Mouse (Mus musculus) left cerebral cortex, postnatal 25 days (tissue): Measurements from ENCODE around the gene Slc47a1. TPM values are rescaled to one million over a fixed set of nuclear protein-coding genes. Genes with fewer than 3 reads are reported as not detected.
"Not testable (repeated sequence)": the region's sequence is repeated elsewhere in the genome, so short reads cannot be mapped to it uniquely, and the experiment has no call there.

Experiments used
- DNase-seq, 2 experiments: peaks; one replicate each; pipeline ENCODE4 v3.0.0; 2022; ENCODE audit warnings: low spot score in 2 of 2, mixed read lengths in 1 of 2
- intact Hi-C: fragments of 180-260 bp; cut with DNase I; formaldehyde crosslinking; loops from one replicate; pipeline ENCODE4 v1.15.1; 2025
- total RNA-seq, 2 experiments: library from RNA; stranded (reverse); gene quantifications; 2 replicates each; pipeline ENCODE4 v1.2.3; 2021

The Slc47a1 gene
- total RNA-seq, 2 experiments from 2014 or later, result 1.7 to 2.6 TPM

DNA sequence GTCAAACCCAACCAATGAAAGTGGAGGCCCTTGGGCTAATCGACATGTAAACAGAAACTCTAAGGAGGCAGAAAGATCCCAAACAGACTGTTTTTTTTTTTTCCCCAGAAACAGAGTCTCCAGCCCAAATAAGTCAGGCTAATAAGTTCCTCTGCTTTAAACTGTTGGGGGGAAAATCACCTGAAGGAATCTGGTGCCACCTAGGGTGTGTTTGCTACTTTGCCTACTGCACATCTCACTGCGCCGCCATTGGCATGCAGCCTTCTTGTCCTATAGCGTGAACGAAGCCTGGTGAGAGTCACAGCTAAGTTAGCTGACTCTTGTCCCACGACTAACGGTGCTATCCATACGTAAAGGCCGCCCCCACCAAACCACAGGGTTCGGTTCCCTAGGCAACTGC is 40.6 kb downstream of the Slc47a1 start:
- DNase-seq, result no peak
- intact Hi-C loops, result no loop called here

DNA sequence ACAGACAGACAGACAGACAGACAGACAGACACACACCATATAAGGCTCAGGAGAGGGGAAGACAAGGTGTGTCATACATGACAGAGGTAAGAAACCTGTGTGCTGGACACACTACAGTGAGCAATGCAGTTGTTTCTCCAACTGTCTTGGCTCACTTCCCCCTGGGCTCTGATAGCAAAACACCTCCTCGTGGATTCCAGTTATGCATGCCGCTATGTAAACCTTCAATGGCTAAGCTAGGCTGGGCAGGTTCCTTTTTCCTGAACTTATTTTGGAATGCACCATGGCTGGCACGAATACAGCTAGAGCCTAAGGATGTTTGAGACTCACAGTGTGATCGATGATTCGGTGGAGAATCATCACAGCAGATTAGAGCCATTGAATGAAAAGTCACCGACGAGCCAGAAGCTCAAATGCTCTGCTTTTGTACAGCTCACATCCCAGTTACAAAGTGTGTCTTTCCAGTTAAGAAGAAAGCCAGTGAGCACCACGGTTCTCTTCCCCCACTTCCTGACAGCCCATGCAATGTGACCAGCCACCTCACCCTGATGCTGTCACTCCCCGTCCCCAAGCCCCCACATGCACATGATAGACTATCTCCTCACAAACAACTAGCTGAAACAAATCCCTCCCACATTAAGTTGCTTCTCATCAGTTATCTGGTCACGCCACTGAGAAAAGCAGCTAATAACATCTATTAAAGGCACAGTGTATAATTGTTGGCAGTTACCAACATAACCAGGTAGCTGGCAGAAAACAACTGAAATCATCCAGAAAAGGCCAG is 57.0 kb downstream of the Slc47a1 start:
- intact Hi-C loops, result no loop called here
- no peak for DNase-seq

DNA sequence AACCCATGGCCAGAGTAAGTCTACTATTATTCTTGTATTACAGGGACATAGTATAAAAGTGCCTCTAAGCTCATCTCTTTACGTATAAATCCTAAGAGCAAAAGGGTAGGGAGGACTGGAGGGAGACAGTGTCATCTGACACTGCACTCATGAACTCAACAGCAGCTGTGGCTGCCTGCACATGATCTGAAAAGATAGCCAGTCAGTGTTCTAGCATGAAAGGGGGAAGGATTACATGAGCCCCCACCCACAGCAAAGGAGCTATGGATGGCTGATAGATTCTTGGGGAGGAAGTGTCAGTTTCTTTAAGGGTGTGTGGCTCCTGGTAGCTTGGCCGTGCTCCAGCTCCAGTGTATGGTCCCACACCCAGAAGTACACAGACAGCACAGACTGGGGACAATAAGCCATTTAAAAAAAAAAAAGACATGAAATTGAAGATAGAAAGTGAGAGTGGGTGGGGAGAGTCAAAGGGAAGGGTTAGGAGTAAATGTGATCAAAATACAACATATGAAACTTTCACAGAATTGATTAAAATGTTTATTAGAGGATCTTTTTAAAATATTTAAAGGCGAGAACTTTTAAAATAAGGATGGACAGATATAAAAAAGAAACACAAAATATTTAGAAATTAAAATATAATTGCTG is 58.1 kb downstream of the Slc47a1 start:
- intact Hi-C loops, result no loop called here
- no peak for DNase-seq

DNA sequence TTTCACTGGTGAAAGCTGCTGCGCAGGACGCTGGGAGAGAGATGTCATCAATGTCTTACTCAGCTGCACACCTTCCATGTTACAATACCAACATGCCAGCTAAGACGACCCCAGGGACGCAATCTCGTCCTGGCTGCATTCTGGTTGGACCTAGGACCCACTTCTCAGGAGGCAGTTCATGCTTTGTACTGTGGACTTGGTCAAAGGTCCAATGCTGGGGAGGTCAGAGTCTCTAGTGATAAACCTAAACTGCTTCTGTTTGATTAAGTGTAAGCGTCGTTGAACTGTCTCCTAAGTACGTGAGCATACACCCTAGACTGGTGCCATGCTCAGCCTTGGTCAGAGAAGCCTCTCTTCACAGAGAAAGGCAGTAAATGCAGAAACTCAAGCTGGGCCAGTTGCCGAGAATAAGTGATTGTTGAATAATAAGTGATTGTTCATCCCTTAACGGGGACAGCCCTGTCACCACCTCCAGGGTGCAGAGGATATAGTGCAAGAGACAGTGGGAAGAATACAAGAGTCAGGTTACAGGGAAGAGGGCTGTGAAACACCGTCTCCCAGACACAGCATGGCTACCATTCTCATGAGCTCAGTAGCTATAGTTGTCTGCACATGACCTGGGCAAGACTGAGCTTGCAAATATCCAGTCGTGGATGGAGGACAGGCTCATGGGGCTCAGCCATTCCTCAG is 58.8 kb downstream of the Slc47a1 start:
- intact Hi-C loops, result no loop called here
- DNase-seq, result no peak

DNA sequence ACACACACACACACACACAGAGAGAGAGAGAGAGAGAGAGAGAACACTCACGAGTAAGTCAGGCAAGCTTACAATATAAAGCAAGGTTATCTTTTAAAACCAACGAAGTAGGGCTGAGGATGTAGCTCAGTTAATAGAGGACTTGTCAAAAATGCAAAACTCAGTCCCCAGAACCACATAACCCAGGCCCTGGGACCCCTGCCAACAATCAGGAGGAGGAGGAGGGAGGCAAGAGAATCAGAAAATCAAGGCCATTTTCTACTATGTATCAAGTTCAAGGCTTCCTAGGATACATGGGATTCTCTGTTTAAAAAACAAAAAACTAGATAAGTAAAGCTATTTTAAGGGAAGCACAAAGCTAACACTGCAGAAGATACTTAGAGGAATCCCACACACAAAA is 61.3 kb downstream of the Slc47a1 start:
- DNase-seq, result no peak
- intact Hi-C loops, result no loop called here

DNA sequence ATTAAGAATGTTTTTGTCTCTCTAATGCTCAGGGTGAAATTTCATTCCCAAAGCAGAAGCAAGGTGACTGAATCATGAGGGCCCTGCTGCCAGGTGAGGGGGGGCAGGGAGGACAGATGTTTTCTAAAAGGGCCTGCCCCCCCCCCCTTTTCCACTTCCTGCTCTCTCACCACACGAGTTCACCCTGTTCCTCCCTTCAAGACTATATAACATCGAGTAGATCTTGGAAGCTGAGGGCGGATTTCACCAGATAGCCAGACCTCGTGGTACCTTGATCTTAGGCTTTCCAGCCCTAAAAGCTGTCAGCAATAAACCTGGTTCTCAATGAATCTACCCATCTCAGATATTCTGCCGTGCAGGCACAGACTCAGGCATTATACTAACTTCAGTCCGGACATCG is 67.8 kb downstream of the Slc47a1 start:
- no peak for DNase-seq
- intact Hi-C loops, result no loop called here

DNA sequence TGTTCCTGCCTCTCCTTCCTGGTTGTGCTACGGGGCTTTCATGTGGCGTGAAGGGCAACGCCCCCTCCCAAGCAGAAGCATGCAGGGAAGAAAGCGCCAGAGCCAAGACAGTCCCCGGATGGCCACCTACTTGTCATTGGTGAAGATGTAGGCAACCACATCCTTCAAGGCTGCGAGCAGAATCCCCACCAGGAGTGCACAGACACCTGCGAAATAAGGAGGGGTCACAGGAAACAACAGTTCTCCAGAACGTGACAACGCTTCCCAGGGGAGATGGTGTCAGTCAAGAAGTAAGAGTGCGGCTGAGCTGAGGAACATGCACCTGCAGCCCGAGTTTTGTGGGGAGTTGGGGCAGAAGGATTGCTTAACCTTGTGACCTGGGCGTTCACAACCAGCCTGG is 68.3 kb downstream of the Slc47a1 start:
- no peak for DNase-seq
- intact Hi-C loops, result no loop called here

DNA sequence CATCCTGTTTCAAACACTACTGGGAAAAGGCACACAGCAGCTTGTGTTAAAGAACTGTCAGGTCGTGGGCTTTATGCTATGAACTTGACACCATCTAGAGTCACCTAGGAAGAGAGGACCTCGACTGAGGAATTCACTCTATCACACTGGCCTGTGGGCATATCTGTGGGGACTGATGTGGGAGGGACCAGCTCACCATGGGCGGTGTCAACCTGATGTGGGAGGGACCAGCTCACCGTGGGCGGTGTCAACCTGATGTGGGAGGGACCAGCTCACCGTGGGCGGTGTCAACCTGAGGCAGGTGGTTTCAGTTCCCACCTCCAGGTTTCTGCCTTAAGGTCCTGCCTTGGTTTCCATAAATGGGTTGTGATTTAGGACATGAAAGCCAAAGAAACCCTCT is 70.3 kb downstream of the Slc47a1 start:
- intact Hi-C loops, result no loop called here
- no peak for DNase-seq

DNA sequence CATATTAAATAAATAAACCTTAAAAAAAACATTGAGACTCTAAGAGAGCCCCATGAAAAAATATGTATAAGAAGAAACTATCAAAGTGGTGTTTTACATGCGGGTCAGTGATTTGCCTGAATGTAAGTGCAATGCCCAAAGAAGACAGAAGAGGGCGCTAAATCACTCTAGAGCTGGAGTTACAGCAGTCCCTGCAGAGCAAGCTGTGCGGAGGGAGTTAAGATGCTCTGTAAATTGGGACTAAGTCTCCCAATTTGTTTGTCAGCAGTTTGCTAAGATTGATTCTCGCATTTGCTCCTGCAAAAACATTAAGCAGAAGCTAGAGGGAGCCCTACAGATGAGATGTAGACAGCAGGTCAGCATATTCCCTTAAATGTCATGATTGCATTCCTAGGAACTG is 72.8 kb downstream of the Slc47a1 start:
- DNase-seq, result peak in 1 of 2 experiments; percentile 19
- intact Hi-C loops, result no loop called here

DNA sequence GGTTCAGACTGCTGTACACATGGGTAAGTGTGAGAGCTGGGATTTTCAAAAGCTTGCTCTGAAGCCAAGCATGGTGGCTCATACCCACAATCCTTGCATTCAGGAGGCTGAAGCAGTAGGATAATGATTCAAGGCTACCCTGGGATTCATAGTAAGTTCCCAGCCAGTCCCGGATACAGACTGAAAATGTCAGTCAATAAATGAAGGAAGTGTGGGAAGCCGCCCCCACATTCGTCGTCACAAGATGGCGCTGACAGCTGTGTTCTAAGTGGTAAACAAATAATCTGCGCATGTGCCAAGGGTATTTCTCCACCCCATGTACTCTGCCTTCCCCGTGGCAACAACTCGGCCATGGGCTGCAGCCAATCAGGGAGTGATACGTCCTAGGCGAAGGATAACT is 73.6 kb downstream of the Slc47a1 start:
- DNase-seq, intact Hi-C loops: not testable (repeated sequence)

DNA sequence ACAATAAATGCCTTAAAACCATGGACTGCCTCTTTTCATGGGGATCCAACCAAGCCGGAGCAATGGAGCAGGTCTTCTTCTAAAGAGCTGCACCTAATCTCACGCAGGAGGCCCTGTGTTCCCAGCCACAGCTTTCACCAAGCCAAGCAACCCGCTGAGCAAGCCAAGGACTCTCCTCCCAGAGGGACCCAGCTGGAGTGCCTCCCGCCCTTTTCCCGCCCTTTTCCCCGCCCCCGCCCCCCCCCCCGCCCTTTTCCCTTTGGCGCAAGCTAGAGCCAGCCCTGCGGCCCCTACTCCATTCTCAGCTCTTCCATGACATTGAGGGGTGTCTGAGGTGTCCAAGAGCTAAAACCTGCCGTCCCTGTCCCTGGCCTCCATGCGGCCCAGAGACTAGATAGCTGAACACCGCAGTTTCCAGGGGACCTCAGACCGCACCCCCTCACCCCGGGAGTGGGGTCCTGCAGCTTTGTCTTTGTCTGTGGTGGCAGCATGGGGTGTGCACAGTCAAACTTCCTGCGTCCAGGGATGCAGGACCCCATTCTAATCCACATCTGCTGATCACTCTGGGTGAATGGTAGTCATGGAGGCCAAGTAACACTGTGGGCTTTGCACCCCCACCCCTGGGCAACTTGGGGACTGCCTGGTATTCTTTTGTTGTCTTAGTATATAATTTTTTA is 77.3 kb downstream of the Slc47a1 start:
- intact Hi-C loops, result no loop called here

DNA sequence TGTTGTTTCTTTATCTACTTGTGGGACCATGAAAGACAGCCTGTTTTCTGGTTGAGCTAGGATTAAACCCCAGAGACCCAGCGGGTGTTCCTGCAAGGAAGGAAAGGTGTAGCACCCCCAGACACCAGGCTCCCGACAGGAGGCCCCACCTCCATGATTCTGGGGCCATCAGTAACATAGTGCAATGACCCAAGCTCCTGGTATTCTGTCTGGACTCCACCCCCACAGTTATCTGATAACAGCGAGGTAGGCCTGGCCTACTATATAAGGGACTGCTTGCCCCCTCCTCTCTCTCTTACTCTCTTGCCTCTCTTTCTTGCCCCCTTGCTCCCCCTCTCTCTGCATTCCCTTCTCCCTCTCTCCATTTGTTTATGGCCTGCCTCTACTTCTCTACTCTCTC is 77.9 kb downstream of the Slc47a1 start:
- no peak for DNase-seq
- intact Hi-C loops, result no loop called here

More for the DNA sequence above, 77.3 kb downstream of the Slc47a1 start:
- no peak for DNase-seq

DNA sequence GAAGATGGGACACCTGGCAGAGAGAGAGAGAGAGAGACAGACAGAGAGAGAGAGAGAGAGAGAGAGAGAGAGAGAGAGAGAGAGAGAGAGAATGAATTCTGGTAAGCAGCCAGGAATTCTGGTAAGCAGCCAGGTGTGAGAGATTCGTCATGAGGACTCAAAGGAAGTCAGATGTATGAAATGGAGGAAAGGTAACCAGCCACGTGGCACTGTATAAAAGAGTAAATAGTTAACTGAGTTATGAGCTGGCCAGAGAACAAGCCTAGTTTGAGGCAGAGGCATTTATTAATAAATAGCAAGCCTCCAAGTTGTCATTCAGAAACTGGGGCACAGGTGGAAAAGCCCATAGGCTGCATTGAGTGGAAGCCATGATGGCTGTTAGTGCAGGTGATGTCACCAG is 80.2 kb downstream of the Slc47a1 start:
- intact Hi-C loops, result no loop called here
- DNase-seq, result no peak

DNA sequence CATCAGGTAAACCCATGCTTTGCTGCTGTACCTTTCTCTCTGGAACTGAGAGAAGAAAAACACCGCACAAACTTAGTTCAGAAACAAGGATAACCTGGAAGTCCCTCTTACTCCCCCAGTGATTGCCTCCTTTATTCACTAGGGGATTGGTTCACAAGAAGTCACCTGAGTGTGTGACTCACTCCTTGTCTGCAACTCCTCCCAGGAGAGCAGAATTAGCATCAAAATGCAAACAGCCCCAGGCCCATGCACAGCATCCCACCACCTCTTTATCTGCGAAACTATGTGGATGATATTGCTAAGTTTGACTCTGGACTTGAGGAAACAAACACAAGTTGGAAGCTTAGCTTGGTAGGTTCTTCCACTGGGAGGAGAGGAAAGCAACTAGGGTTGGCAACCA is 80.8 kb downstream of the Slc47a1 start:
- DNase-seq, result no peak
- intact Hi-C loops, result no loop called here

DNA sequence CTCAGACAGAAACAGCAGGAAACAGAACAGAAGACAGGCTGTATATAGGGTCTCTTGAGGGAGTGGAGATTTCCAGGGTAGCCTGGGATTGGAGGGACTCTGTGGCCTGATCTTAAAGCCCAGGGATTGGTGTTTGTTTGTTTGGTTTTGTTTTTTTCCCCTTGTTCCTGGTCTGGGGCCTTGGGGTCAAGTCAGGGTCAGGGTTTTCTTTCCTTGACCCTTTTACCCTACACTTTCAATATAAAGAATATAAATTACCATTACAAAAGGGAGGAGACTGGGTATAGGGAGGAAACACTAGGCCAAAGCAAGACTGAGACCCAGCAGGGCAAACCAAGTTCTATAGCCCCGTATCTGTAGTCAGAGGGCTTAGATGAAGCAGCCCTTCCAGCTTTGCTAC is 81.6 kb downstream of the Slc47a1 start:
- intact Hi-C loops, result no loop called here
- no peak for DNase-seq

DNA sequence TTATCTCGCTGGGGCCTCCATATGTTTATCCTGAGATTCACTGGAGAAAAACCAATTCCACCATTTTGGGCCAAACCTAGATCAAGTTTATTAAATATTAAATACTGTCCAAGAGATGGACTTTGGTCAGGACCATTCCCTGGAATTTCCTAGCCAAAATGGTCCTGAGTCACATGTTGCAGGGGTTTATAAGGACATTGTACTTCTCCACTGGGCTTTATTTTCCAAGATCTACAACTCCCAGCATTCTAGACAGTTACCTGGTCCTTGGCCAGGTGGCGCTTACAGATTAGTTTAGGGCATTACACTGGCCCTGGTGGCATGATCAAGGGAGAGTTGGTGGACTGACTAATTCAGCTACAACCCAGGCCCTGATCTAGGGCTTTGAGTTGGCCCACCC is 82.6 kb downstream of the Slc47a1 start:
- intact Hi-C loops, result no loop called here
- DNase-seq, result no peak

DNA sequence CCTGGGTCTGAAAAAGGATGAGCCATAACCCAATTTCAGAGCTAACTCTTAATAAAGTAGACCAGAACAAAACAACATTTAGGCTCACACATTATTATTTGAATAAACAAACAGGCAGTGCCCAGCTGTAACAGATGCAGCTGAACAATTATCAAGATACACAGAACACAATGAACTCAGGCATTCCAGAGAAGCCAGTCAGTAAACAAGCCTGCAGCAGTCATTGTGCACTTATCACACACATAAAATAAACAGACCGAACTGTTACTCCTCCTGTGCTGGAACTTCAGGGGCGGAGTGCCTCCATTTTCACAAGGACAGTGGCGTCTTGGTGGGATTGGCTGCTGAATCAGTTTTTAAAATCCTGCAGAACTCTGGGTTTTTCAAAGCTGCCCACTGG is 83.7 kb downstream of the Slc47a1 start:
- DNase-seq, result no peak
- intact Hi-C loops, result no loop called here
